Mouse (Mus musculus) intestine, embryonic 16.5 days (tissue): ENCODE measurements around the gene Ccdc90b. TPM values are rescaled to one million over a fixed set of nuclear protein-coding genes. Genes with fewer than 3 reads are reported as not detected.

Experiments
- polyA plus RNA-seq: library from polyadenylated mRNA; unstranded; fragments of >200 nt; fragmentation: Nextera tagmentation; extraction: Ambion mirVana; gene quantifications from 2 replicates; pipeline ENCODE4 v1.2.1, GENCODE M21; 2015

Ccdc90b gene
- polyA plus RNA-seq, 1 experiment from 2014 or later = 43.9 TPM

Other genes with a start within 250 kb of the Ccdc90b start
- gene Ankrd42, start 76.0 kb downstream of the Ccdc90b start, polyA plus RNA-seq = 2.9 and 3.1 TPM in 2 replicates
- 15.4 and 15.9 TPM in 2 replicates for gene Pcf11, start 108.8 kb downstream of the Ccdc90b start, polyA plus RNA-seq
- 30.3 and 37.3 TPM in 2 replicates for gene Rab30, start 180.5 kb downstream of the Ccdc90b start, polyA plus RNA-seq